Mouse (Mus musculus) hindbrain, embryonic 11.5 days (tissue): ENCODE results near the gene Cnksr1. TPM values are rescaled to one million over a fixed set of nuclear protein-coding genes. Genes with fewer than 3 reads are reported as not detected.

Experiments
- ATAC-seq: fragments of 200-750 bp; cut with Nextera tagmentation; 2 replicates; pipeline ENCODE4 v1.8.0; 2017; ENCODE audit warnings: mild to moderate bottlenecking, moderate TSS enrichment, moderate library complexity; ENCODE audit not compliant: low FRiP score
- DNase-seq: peaks from one replicate; pipeline ENCODE4 v3.0.0-alpha.2; 2015; ENCODE audit warnings: low spot score
- H3K27ac ChIP-seq: fragments of 300-500 bp; sonication (generic); 2 replicates; pipeline ENCODE4 v1.5.1; 2014; ENCODE audit warnings: mild to moderate bottlenecking, low read depth, low read length
- H3K27me3 ChIP-seq: fragments of 300-500 bp; sonication (generic); 2 replicates; pipeline ENCODE4 v1.6.1; 2014; ENCODE audit warnings: mild to moderate bottlenecking, low read length, moderate library complexity, mixed read lengths; ENCODE audit not compliant: control insufficient read depth, insufficient read depth
- H3K36me3 ChIP-seq: fragments of 300-500 bp; sonication (generic); 2 replicates; pipeline ENCODE4 v1.6.1; 2014; ENCODE audit warnings: mild to moderate bottlenecking, low read length, moderate library complexity, mixed read lengths; ENCODE audit not compliant: control insufficient read depth, insufficient read depth
- H3K4me1 ChIP-seq: fragments of 300-500 bp; sonication (generic); replicated peaks from 2 replicates; pipeline ENCODE4 v1.6.1; 2014; ENCODE audit warnings: low read length, mixed read lengths; ENCODE audit not compliant: control insufficient read depth, insufficient read depth
- H3K4me2 ChIP-seq: fragments of 300-500 bp; sonication (generic); replicated peaks from 2 replicates; pipeline ENCODE4 v1.6.1; 2014; ENCODE audit warnings: mild to moderate bottlenecking, low read depth, low read length
- H3K4me3 ChIP-seq: fragments of 300-500 bp; sonication (generic); 2 replicates; pipeline ENCODE4 v1.5.1; 2014; ENCODE audit warnings: low read depth, low read length
- H3K9ac ChIP-seq: fragments of 300-500 bp; sonication (generic); 2 replicates; pipeline ENCODE4 v1.6.1; 2014; ENCODE audit warnings: low read depth, low read length
- H3K9me3 ChIP-seq: fragments of 300-500 bp; sonication (generic); 2 replicates; pipeline ENCODE4 v1.6.1; 2016; ENCODE audit warnings: low read length; ENCODE audit not compliant: control insufficient read depth
- WGBS: fragments of 180-500 bp; shearing (Covaris S2); extraction: QIAGEN DNeasy Blood & Tissue Kit; methylation state at CpG from one replicate; pipeline ENCODE4 v1.1.7; 2014; 5-methylcytosine and 5-hydroxymethylcytosine counted together
- polyA plus RNA-seq: library from polyadenylated mRNA; unstranded; fragments of >200 nt; fragmentation: Nextera tagmentation; extraction: Ambion mirVana; gene quantifications from 2 replicates; pipeline ENCODE4 v1.2.1, GENCODE M21; 2014

Cnksr1 gene
- polyA plus RNA-seq, 1 experiment from 2014 or later: 0.28 TPM

GRCm38 (mm10) chr4:134249651-134250050 lies 11.5 kb upstream of the Cnksr1 start:
- H3K27me3 ChIP-seq: peaks cover 45% of the 10 kb centered on the region
- H3K27ac ChIP-seq: no peak overlapping the region
- peak overlapping the region; percentile 24 for H3K4me3 ChIP-seq
- H3K9me3 ChIP-seq: no peaks in the 10 kb centered on the region
- DNase-seq (peak; percentile 88), ATAC-seq (peak; percentile 36; the same call in 1 of the 2 replicates)
- H3K9ac ChIP-seq: no peak overlapping the region
- peak overlapping the region; percentile 47 for H3K4me2 ChIP-seq
- under 1% methylated on average over 29 of the region's 30 CpGs for WGBS
- H3K36me3 ChIP-seq: no peaks in the 10 kb centered on the region
- peaks cover 21% of the 10 kb centered on the region for H3K4me1 ChIP-seq

GRCm38 (mm10) chr4:134246719-134247258 lies 8.6 kb upstream of the Cnksr1 start, which contains the start of gene Gm30191:
Gene Gm30191 (plus strand): TSS chr4:134246935.
- Histone ChIP-seq H3K27me3 (peaks cover 32% of the 10 kb centered on the region), H3K36me3 (no peaks in the 10 kb centered on the region), H3K4me3 (peak within 1 kb of the TSS; percentile 84; the same call in 1 of the 2 replicates), H3K9me3 (no peaks in the 10 kb centered on the region), H3K9ac (peak within 1 kb of the TSS; percentile 44; the same call in 1 of the 2 replicates), H3K4me1 (peaks cover 11% of the 10 kb centered on the region), H3K27ac (no peak within 1 kb of the TSS), H3K4me2 (peak within 1 kb of the TSS; percentile 95)
- no peak for DNase-seq
- ATAC-seq: no peak
- 72% methylated on average over 7 of the region's 7 CpGs for WGBS

GRCm38 (mm10) chr4:134246256-134246655 lies 8.1 kb upstream of the Cnksr1 start:
- H3K27ac ChIP-seq: no peak overlapping the region
- no peak for DNase-seq
- peaks cover 7% of the 10 kb centered on the region for H3K4me1 ChIP-seq
- no peak for ATAC-seq
- H3K9ac ChIP-seq: peak overlapping the region; percentile 1; the same call in 1 of the 2 replicates
- no peaks in the 10 kb centered on the region for H3K36me3 ChIP-seq
- no peaks in the 10 kb centered on the region for H3K9me3 ChIP-seq
- no peak overlapping the region for H3K4me2 ChIP-seq
- peaks cover 27% of the 10 kb centered on the region for H3K27me3 ChIP-seq
- H3K4me3 ChIP-seq: no peak overlapping the region
- WGBS: 31% methylated on average over 4 of the region's 4 CpGs

GRCm38 (mm10) chr4:134245148-134245843 lies 7.1 kb upstream of the Cnksr1 start, which contains the start of gene Zfp593:
Gene Zfp593 (minus strand): TSS chr4:134245592.
- no peaks in the 10 kb centered on the region for H3K36me3 ChIP-seq
- DNase-seq (peak; percentile 97), ATAC-seq (peak; percentile 64)
- peak within 1 kb of the TSS; percentile 84 for H3K4me3 ChIP-seq
- peak within 1 kb of the TSS; percentile 30; the same call in 1 of the 2 replicates for H3K27ac ChIP-seq
- peak within 1 kb of the TSS; percentile 79 for H3K9ac ChIP-seq
- under 1% methylated on average over 60 of the region's 60 CpGs for WGBS
- H3K27me3 ChIP-seq: peaks cover 18% of the 10 kb centered on the region
- no peaks in the 10 kb centered on the region for H3K9me3 ChIP-seq
- peaks cover 7% of the 10 kb centered on the region for H3K4me1 ChIP-seq
- H3K4me2 ChIP-seq: peak within 1 kb of the TSS; percentile 95

- H3K4me2 ChIP-seq: peak within 1 kb of the TSS; percentile 95; the same call in 1 of the 2 replicates
- no peaks in the 10 kb centered on the region for H3K36me3 ChIP-seq
- no peak for ATAC-seq
- peaks cover 4% of the 10 kb centered on the region for H3K4me1 ChIP-seq
- H3K27ac ChIP-seq: no peak within 1 kb of the TSS
- no peaks in the 10 kb centered on the region for H3K9me3 ChIP-seq
- DNase-seq: no peak
- 92% methylated on average over 17 of the region's 17 CpGs for WGBS
- H3K27me3 ChIP-seq: peaks cover 9% of the 10 kb centered on the region; the same call in 1 of the 2 replicates
- H3K9ac ChIP-seq: peak within 1 kb of the TSS; percentile 79; the same call in 1 of the 2 replicates
- peak within 1 kb of the TSS; percentile 84 for H3K4me3 ChIP-seq
Measured at GRCm38 (mm10) chr4:134243516-134244250, 5.5 kb upstream of the Cnksr1 start, which contains the start of gene E130218I03Rik. Gene E130218I03Rik (plus strand): TSS chr4:134243662.

GRCm38 (mm10) chr4:134238686-134239085 lies 487 bp upstream of the Cnksr1 start:
- Histone ChIP-seq H3K4me3 (no peak overlapping the region), H3K4me2 (peak overlapping the region; percentile 19)

GRCm38 (mm10) chr4:134237582-134238278 lies 469 bp downstream of the Cnksr1 start:
- H3K4me2 ChIP-seq: no peak overlapping the region
- ATAC-seq: no peak
- H3K9ac ChIP-seq: no peak overlapping the region
- no peaks in the 10 kb centered on the region for H3K4me1 ChIP-seq
- no peaks in the 10 kb centered on the region for H3K9me3 ChIP-seq
- H3K27me3 ChIP-seq: peaks cover 18% of the 10 kb centered on the region
- 18% methylated on average over 19 of the region's 19 CpGs for WGBS
- DNase-seq: no peak
- H3K36me3 ChIP-seq: no peaks in the 10 kb centered on the region
- no peak overlapping the region for H3K27ac ChIP-seq
- H3K4me3 ChIP-seq: no peak overlapping the region

More at GRCm38 (mm10) chr4:134238686-134239085, 487 bp upstream of the Cnksr1 start:
- WGBS: 16% methylated on average over 10 of the region's 10 CpGs
- Histone ChIP-seq H3K27me3 (peaks cover 18% of the 10 kb centered on the region), H3K9ac (no peak overlapping the region), H3K27ac (no peak overlapping the region), H3K9me3 (no peaks in the 10 kb centered on the region), H3K4me1 (no peaks in the 10 kb centered on the region), H3K36me3 (no peaks in the 10 kb centered on the region)
- ATAC-seq: no peak
- peak; percentile 15 for DNase-seq

- WGBS: 87% methylated on average over 5 of the region's 5 CpGs
- ATAC-seq: no peak
- no peaks in the 10 kb centered on the region for H3K9me3 ChIP-seq
Measured at GRCm38 (mm10) chr4:134234876-134235275, 3.3 kb downstream of the Cnksr1 start.

More at GRCm38 (mm10) chr4:134234876-134235275, 3.3 kb downstream of the Cnksr1 start:
- Histone ChIP-seq H3K4me3 (no peak overlapping the region), H3K27ac (no peak overlapping the region), H3K27me3 (peaks cover 18% of the 10 kb centered on the region), H3K36me3 (no peaks in the 10 kb centered on the region), H3K9ac (no peak overlapping the region), H3K4me1 (no peaks in the 10 kb centered on the region), H3K4me2 (no peak overlapping the region)
- DNase-seq: no peak
